Mouse (Mus musculus) ovary, postnatal 14 days (tissue): ENCODE measurements around the gene Sv2a.
"Not testable (repeated sequence)": the region's sequence is repeated elsewhere in the genome, so short reads cannot be mapped to it uniquely, and the experiment has no call there.

Experiments used
- DNase-seq: peaks from one replicate; pipeline ENCODE4 v3.0.0; 2022; ENCODE audit warnings: low spot score

Gene Sv2a

DNA sequence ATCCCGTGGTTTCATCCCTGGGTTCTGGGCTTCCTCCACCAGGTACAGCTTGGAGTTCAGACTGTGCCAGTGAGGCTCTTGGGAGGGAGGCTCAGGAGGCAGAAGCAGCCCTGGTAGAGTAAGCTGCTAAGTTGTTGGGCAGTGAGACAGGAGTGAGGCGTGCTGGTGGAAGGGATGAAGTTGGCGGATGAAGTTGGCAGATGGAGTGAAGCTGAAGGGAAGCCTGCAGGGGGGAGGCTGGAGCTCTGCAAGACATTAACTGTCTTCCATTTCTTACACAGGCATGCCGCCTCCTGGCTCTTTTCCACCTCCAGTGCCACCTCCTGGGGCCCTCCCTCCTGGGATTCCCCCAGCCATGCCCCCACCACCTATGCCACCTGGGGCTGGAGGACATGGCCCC, 6.9 kb upstream of the Sv2a start:
- not testable (repeated sequence) for DNase-seq

DNA sequence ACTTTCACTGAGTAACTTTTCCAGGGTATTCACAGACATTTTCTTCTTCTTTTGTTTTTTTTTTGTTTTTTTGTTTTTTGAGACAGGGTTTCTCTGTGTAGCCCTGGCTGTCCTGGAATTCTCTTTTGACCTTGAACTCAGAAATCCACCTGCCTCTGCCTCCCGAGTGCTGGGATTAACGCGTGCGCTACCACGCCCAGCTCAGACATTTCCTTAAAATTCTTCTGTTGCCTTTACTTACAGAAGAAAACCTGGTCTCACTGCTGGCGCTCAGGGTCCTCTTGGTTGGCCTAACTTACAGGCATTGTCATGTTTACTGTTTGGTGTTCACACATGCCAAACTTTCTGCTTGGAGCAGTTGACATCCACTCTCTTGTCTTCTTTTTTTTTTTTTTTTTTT, 5.7 kb upstream of the Sv2a start:
- DNase-seq = no peak

DNA sequence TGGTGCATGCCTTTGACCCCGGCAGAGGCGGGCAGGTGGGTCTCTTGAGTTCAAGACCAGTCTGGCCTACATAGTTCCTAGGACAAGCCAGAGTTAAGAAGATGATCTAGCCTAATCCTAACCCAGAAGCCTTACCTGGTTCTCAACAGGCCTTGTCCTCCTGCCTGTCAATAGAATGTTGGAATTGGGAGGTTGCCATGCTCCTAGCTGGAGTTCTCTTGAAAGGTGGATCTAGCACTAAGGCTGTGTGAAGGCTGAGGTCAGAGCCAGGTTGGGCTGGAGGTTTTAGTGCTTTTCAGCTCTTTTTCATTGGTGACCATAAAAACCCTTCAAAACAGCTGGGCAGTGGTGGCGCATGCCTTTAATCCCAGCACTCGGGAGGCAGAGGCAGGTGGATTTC, 2.5 kb upstream of the Sv2a start:
- DNase-seq = no peak

GRCm38 (mm10) chr3:96178902-96179301, 2.0 kb upstream of the Sv2a start:
- no peak for DNase-seq

DNA sequence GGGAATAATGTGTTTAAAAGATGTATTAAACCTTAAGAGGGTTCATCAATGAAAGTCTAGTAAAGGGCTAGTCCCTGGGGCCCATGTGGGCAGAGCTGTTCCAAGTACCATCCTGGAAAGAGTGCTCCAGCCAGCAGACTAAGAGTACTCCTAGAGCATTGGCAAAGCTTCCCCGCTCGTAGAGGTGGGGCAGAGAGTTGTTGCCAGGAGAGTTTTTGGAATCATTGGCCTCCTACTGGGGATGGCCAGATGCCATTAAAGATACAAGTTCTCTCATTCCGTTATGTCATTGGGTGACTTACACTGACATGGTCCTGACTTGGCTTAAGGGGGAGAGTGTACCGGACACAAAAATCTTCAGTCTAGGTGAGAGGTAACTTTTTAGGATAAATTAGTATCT, 1.4 kb upstream of the Sv2a start:
- no peak for DNase-seq

GRCm38 (mm10) chr3:96181510-96182381, 795 bp downstream of the Sv2a start:
- no peak for DNase-seq

- DNase-seq = no peak
Observed at GRCm38 (mm10) chr3:96182382-96182776, 1.4 kb downstream of the Sv2a start.

GRCm38 (mm10) chr3:96192977-96193376, 12.0 kb downstream of the Sv2a start:
- no peak for DNase-seq

GRCm38 (mm10) chr3:96194966-96195365, 14.0 kb downstream of the Sv2a start:
- no peak for DNase-seq

GRCm38 (mm10) chr3:96195616-96196313, 14.8 kb downstream of the Sv2a start:
- DNase-seq = no peak

DNA sequence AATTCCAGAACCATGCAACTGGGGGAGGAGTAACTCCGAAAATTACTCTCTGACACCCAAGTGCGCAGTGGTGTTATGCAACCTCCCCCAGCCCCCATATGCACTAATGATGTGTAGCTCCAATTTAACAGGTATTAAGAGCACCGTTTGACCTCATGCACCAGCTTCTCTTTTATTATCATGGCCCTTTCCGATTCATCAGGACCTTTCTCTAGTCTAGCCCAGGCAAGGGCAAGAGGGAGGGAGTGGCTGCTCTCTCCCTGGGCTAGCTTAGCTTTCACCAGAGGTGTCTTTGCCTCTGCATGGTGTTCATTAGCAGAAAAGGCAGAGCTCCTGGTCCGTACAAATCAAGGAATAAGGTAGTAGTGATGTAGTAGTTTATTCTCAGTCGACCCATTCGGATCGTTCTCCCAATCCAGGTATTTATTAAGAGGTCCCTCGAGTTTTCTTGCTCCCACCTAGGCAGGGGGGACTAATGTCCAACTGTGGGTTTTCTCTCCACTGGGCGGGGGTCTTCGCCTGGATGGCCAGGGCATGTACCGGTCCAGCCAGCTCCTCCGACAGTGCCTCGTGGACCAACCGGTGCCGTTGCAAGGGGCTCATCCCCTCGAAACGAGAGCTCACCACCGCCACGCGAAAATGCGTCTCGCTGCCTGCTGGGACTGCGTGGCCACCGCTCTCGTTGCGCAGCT, 15.6 kb downstream of the Sv2a start:
- no peak for DNase-seq

- peak; percentile 71 for DNase-seq
Observed at GRCm38 (mm10) chr3:96197129-96197749, 16.3 kb downstream of the Sv2a start.

- DNase-seq = no peak
Observed at GRCm38 (mm10) chr3:96198181-96198580, 17.2 kb downstream of the Sv2a start.

GRCm38 (mm10) chr3:96198601-96199251, 17.8 kb downstream of the Sv2a start:
- not testable (repeated sequence) for DNase-seq

GRCm38 (mm10) chr3:96199731-96200130, 18.8 kb downstream of the Sv2a start:
- DNase-seq = no peak

- no peak for DNase-seq
Observed at GRCm38 (mm10) chr3:96207819-96208218, 26.9 kb downstream of the Sv2a start.

DNA sequence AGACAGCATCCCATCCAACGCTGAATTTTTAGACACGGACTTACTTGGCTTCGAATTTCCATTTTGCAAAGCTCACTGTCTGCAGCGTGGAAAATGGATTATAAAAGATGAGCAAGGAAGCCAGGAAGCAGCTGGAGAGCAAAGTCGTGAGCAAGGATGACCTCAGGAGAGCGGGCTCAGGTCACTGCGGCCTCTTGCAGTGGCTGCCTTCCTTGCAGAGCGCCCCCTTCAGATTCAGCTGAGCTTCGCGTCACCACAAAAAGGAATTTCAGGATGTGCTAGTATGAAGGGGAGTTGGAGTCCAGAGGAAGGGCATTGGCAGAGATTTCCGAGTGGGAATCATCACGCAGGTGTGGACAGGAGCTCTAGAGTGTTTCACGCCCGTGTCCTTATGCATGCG, 28.3 kb downstream of the Sv2a start:
- no peak for DNase-seq

GRCm38 (mm10) chr3:96219191-96219641, 38.3 kb downstream of the Sv2a start:
- DNase-seq = no peak

GRCm38 (mm10) chr3:96219661-96220130, 38.7 kb downstream of the Sv2a start, which contains the start of the genes Bola1 and Hist2h2ab:
Gene Bola1 (minus strand): TSS chr3:96219709.
Gene Hist2h2ab (plus strand): TSS chr3:96219865.
- DNase-seq = peak; percentile 63

- peak; percentile 35 for DNase-seq
Observed at GRCm38 (mm10) chr3:96220131-96220764, 39.3 kb downstream of the Sv2a start.
